Mouse (Mus musculus): ENCODE measurements around the gene Rpl24. TPM values are rescaled to one million over a fixed set of nuclear protein-coding genes. Genes with fewer than 3 reads are reported as not detected.
A peak's percentile ranks its signal among the peaks of the same experiment; 100 is the strongest.

Gene Rpl24
- polyA plus RNA-seq, 1 experiment from 2014 or later, result 404 TPM

- H3K4me1 ChIP-seq (ENCODE audit: control insufficient read depth, insufficient read depth, low read length), result peaks cover 6% of the 10 kb centered on the region
- H3K4me3 ChIP-seq (ENCODE audit: low read length), result no peak overlapping the region
- no peak overlapping the region for H3K27ac ChIP-seq (ENCODE audit: low read length)
- 57% methylated on average over 4 of the region's 4 CpGs for WGBS
- no peak overlapping the region for H3K9ac ChIP-seq (ENCODE audit: low read length)
- H3K9me3 ChIP-seq (replicated peaks; ENCODE audit: control insufficient read depth, low read length), result no peaks in the 10 kb centered on the region
- H3K4me2 ChIP-seq (ENCODE audit: low read depth, low read length), result no peak overlapping the region
- no peaks in the 10 kb centered on the region for H3K27me3 ChIP-seq (ENCODE audit: control insufficient read depth, insufficient read depth, low read length)
- H3K36me3 ChIP-seq (ENCODE audit: control insufficient read depth, insufficient read depth), result peaks cover 6% of the 10 kb centered on the region
- no peak for ATAC-seq (replicated peaks; ENCODE audit: extremely low read depth, insufficient read depth, low FRiP score)
These were observed 1.7 kb upstream of the Rpl24 start for GRCm38 (mm10) chr16:55964126-55964949.

DNA sequence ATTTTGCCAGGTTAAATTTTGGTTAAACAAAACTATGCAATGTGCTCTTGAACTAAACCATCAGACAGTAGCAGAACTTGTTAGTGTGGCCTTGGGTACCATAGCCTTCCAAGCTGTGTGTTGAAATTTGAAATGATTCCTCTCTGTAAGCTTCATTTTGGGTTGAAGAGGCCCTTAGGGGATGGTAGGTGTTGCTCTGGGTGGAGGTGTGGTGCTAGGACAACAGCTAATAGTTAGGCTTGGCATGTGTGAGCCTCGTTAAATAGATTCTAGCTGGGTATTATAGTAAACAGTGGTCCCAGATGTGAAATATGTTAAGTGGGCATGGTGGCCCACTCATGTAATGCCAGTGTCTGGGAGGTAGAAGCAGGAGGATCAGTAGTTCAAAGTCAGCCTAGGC lies 1.1 kb downstream of the Rpl24 start:
- Histone ChIP-seq H3K4me2 (ENCODE audit: low read depth, low read length) (peak overlapping the region; percentile 86), H3K4me1 (ENCODE audit: control insufficient read depth, insufficient read depth, low read length) (peaks cover 9% of the 10 kb centered on the region), H3K36me3 (ENCODE audit: control insufficient read depth, insufficient read depth) (peaks cover 33% of the 10 kb centered on the region), H3K4me3 (ENCODE audit: low read length) (peak overlapping the region; percentile 67), H3K27me3 (ENCODE audit: control insufficient read depth, insufficient read depth, low read length) (no peaks in the 10 kb centered on the region), H3K9me3 (replicated peaks; ENCODE audit: control insufficient read depth, low read length) (no peaks in the 10 kb centered on the region), H3K27ac (ENCODE audit: low read length) (peak overlapping the region; percentile 76), H3K9ac (ENCODE audit: low read length) (peak overlapping the region; percentile 82)
- ATAC-seq (replicated peaks; ENCODE audit: extremely low read depth, insufficient read depth, low FRiP score), result no peak
- WGBS, result 6% methylated on average over 1 of the region's 1 CpGs

DNA sequence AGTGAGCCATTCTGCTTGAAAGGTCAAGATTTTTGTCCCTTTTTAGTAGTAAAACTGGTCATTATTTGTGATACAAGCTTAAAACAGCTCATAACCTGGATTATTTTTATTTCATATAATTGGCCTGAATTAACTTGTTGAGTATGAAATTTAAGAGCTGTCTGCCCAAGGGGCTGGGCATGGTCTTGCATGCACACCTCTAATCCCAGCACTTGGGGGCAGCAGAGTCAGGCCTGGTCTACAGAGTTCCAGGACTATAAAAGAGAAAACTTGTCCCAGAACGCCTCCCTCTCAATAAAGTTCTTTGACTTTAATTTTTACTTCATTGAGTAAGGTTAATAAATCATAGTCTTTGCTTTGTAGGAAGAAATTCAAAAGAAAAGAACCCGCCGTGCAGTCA lies 3.1 kb downstream of the Rpl24 start:
- Histone ChIP-seq H3K9me3 (replicated peaks; ENCODE audit: control insufficient read depth, low read length) (no peaks in the 10 kb centered on the region), H3K27ac (ENCODE audit: low read length) (no peak overlapping the region), H3K9ac (ENCODE audit: low read length) (no peak overlapping the region), H3K4me1 (ENCODE audit: control insufficient read depth, insufficient read depth, low read length) (peaks cover 13% of the 10 kb centered on the region), H3K27me3 (ENCODE audit: control insufficient read depth, insufficient read depth, low read length) (no peaks in the 10 kb centered on the region), H3K4me2 (ENCODE audit: low read depth, low read length) (no peak overlapping the region), H3K4me3 (ENCODE audit: low read length) (no peak overlapping the region), H3K36me3 (ENCODE audit: control insufficient read depth, insufficient read depth) (peaks cover 33% of the 10 kb centered on the region)
- WGBS, result 83% methylated on average over 3 of the region's 3 CpGs
- ATAC-seq (replicated peaks; ENCODE audit: extremely low read depth, insufficient read depth, low FRiP score), result no peak

DNA sequence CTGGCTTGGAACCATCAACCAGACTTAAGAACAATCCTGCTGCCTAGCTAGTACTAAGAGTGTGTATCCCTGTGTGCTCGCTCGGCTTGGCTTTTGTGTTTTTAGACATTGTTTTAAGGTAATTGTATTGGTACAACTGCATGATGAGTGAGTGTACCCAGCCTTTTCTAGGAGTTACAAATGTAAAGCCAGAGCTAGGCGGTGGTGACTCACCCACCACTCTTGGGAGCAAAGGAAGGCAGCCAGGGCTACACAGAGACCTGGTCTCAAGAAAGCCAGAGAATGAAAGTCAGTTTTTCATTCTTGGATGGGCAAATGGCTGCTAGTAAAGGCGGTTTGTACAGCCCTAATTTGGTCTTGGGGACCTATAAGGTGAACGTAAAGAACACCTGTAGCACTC lies 4.3 kb downstream of the Rpl24 start:
- peaks cover 33% of the 10 kb centered on the region for H3K36me3 ChIP-seq (ENCODE audit: control insufficient read depth, insufficient read depth)
- H3K9ac ChIP-seq (ENCODE audit: low read length), result no peak overlapping the region
- WGBS, result 88% methylated on average over 5 of the region's 5 CpGs
- H3K4me2 ChIP-seq (ENCODE audit: low read depth, low read length), result no peak overlapping the region
- no peak for ATAC-seq (replicated peaks; ENCODE audit: extremely low read depth, insufficient read depth, low FRiP score)
- H3K27me3 ChIP-seq (ENCODE audit: control insufficient read depth, insufficient read depth, low read length), result no peaks in the 10 kb centered on the region
- H3K4me3 ChIP-seq (ENCODE audit: low read length), result no peak overlapping the region
- no peaks in the 10 kb centered on the region for H3K9me3 ChIP-seq (replicated peaks; ENCODE audit: control insufficient read depth, low read length)
- H3K27ac ChIP-seq (ENCODE audit: low read length), result no peak overlapping the region
- peaks cover 17% of the 10 kb centered on the region for H3K4me1 ChIP-seq (ENCODE audit: control insufficient read depth, insufficient read depth, low read length)

GRCm38 (mm10) chr16:55971735-55972615 lies 5.9 kb downstream of the Rpl24 start:
- Histone ChIP-seq H3K4me1 (ENCODE audit: control insufficient read depth, insufficient read depth, low read length) (peaks cover 22% of the 10 kb centered on the region), H3K27ac (ENCODE audit: low read length) (no peak overlapping the region), H3K9ac (ENCODE audit: low read length) (no peak overlapping the region), H3K4me3 (ENCODE audit: low read length) (no peak overlapping the region), H3K36me3 (ENCODE audit: control insufficient read depth, insufficient read depth) (peaks cover 33% of the 10 kb centered on the region), H3K27me3 (ENCODE audit: control insufficient read depth, insufficient read depth, low read length) (no peaks in the 10 kb centered on the region), H3K4me2 (ENCODE audit: low read depth, low read length) (no peak overlapping the region), H3K9me3 (replicated peaks; ENCODE audit: control insufficient read depth, low read length) (no peaks in the 10 kb centered on the region)
- no peak for ATAC-seq (replicated peaks; ENCODE audit: extremely low read depth, insufficient read depth, low FRiP score)
- WGBS, result 77% methylated on average over 6 of the region's 6 CpGs

- 53% methylated on average over 10 of the region's 10 CpGs for WGBS
- H3K27me3 ChIP-seq (ENCODE audit: control insufficient read depth, insufficient read depth, low read length), result no peaks in the 10 kb centered on the region
- peak overlapping the region; percentile 100 for H3K4me3 ChIP-seq (ENCODE audit: low read length)
- H3K9ac ChIP-seq (ENCODE audit: low read length), result peak overlapping the region; percentile 65
- no peak for ATAC-seq (replicated peaks; ENCODE audit: extremely low read depth, insufficient read depth, low FRiP score)
- H3K4me1 ChIP-seq (ENCODE audit: control insufficient read depth, insufficient read depth, low read length), result peaks cover 18% of the 10 kb centered on the region
- H3K36me3 ChIP-seq (ENCODE audit: control insufficient read depth, insufficient read depth), result peaks cover 29% of the 10 kb centered on the region
- H3K4me2 ChIP-seq (ENCODE audit: low read depth, low read length), result peak overlapping the region; percentile 82
- peak overlapping the region; percentile 76 for H3K27ac ChIP-seq (ENCODE audit: low read length)
- H3K9me3 ChIP-seq (replicated peaks; ENCODE audit: control insufficient read depth, low read length), result no peaks in the 10 kb centered on the region
These were observed 6.6 kb downstream of the Rpl24 start for GRCm38 (mm10) chr16:55972626-55973201.

- Histone ChIP-seq H3K27me3 (ENCODE audit: control insufficient read depth, insufficient read depth, low read length) (no peaks in the 10 kb centered on the region), H3K9me3 (replicated peaks; ENCODE audit: control insufficient read depth, low read length) (no peaks in the 10 kb centered on the region), H3K9ac (ENCODE audit: low read length) (peak within 1 kb of the TSS; percentile 91), H3K36me3 (ENCODE audit: control insufficient read depth, insufficient read depth) (peaks cover 27% of the 10 kb centered on the region), H3K4me3 (ENCODE audit: low read length) (peak within 1 kb of the TSS; percentile 100), H3K4me1 (ENCODE audit: control insufficient read depth, insufficient read depth, low read length) (peaks cover 16% of the 10 kb centered on the region), H3K27ac (ENCODE audit: low read length) (peak within 1 kb of the TSS; percentile 91), H3K4me2 (ENCODE audit: low read depth, low read length) (peak within 1 kb of the TSS; percentile 82)
- WGBS, result under 1% methylated on average over 74 of the region's 86 CpGs
- peak; percentile 94 for ATAC-seq (replicated peaks; ENCODE audit: extremely low read depth, insufficient read depth, low FRiP score)
These were observed 7.6 kb downstream of the Rpl24 start, which contains the start of gene Zbtb11 for GRCm38 (mm10) chr16:55973431-55974255. Gene Zbtb11 (plus strand): TSS chr16:55973883.

DNA sequence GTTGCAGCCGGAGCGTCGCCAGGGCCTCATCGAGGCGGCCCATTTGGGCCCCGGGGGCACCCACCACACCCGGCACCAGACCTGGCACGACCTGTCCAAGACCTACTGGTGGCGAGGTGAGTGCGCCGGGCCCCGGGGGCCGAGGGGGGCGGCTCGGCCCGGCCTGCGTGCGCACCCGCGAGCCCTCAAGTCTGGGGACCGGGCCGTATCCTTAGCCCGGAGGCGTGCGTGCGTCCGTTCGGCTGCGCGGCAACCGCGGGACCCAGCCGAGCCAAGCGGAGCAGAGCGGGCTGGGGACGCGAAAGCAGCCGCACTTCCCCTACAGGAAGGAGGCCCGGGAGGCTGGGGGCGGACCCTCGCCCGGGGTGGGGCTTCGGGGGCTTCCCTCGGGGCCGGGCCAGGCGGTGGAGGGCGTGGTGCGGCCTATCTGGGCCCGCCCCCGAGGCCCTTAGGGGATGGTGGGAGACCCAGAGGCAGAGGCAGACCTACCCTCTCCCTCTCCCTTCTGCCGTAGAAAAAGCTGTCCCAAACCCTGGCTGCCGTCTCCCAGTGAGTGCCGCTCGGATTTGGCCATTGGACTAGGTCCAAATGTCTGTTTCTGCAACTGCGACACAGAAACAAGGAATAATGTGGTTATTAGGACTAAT lies 8.3 kb downstream of the Rpl24 start:
- Histone ChIP-seq H3K9ac (ENCODE audit: low read length) (peak overlapping the region; percentile 91), H3K27me3 (ENCODE audit: control insufficient read depth, insufficient read depth, low read length) (no peaks in the 10 kb centered on the region), H3K4me1 (ENCODE audit: control insufficient read depth, insufficient read depth, low read length) (peaks cover 16% of the 10 kb centered on the region), H3K4me2 (ENCODE audit: low read depth, low read length) (peak overlapping the region; percentile 69), H3K36me3 (ENCODE audit: control insufficient read depth, insufficient read depth) (peaks cover 26% of the 10 kb centered on the region), H3K9me3 (replicated peaks; ENCODE audit: control insufficient read depth, low read length) (no peaks in the 10 kb centered on the region), H3K4me3 (ENCODE audit: low read length) (peak overlapping the region; percentile 100), H3K27ac (ENCODE audit: low read length) (peak overlapping the region; percentile 91)
- under 1% methylated on average over 51 of the region's 55 CpGs for WGBS
- peak; percentile 93 for ATAC-seq (replicated peaks; ENCODE audit: extremely low read depth, insufficient read depth, low FRiP score)
